Mouse (Mus musculus) embryonic facial prominence, embryonic 12.5 days (tissue): Measurements from ENCODE around the gene Amph. TPM values are rescaled to one million over a fixed set of nuclear protein-coding genes. Genes with fewer than 3 reads are reported as not detected.

Experiments
- ATAC-seq: fragments of 200-750 bp; cut with Nextera tagmentation; 2 replicates; pipeline ENCODE4 v1.8.0; 2017; ENCODE audit not compliant: insufficient number of reproducible peaks, insufficient read depth, low FRiP score, low TSS enrichment
- H3K27ac ChIP-seq: fragments of 300-500 bp; sonication (generic); 2 replicates; pipeline ENCODE4 v1.5.1; 2016; ENCODE audit warnings: mild to moderate bottlenecking
- H3K27me3 ChIP-seq: fragments of 300-500 bp; sonication (generic); 2 replicates; pipeline ENCODE4 v1.6.1; 2016; ENCODE audit warnings: mild to moderate bottlenecking, moderate library complexity
- H3K36me3 ChIP-seq: fragments of 300-500 bp; sonication (generic); 2 replicates; pipeline ENCODE4 v1.6.1; 2016; ENCODE audit warnings: mild to moderate bottlenecking
- H3K4me1 ChIP-seq: fragments of 300-500 bp; sonication (generic); 2 replicates; pipeline ENCODE4 v1.6.1; 2016
- H3K4me2 ChIP-seq: fragments of 300-500 bp; sonication (generic); replicated peaks from 2 replicates; pipeline ENCODE4 v1.6.1; 2016; ENCODE audit warnings: mild to moderate bottlenecking, moderate library complexity
- H3K4me3 ChIP-seq: fragments of 300-500 bp; sonication (generic); 2 replicates; pipeline ENCODE4 v1.5.1; 2016; ENCODE audit warnings: mild to moderate bottlenecking
- H3K9ac ChIP-seq: fragments of 300-500 bp; sonication (generic); 2 replicates; pipeline ENCODE4 v1.6.1; 2016; ENCODE audit warnings: mild to moderate bottlenecking, moderate library complexity
- H3K9me3 ChIP-seq: fragments of 300-500 bp; sonication (generic); 2 replicates; pipeline ENCODE4 v1.6.1; 2016; ENCODE audit warnings: mild to moderate bottlenecking, moderate library complexity
- WGBS: fragments of 180-500 bp; shearing (Covaris S2); methylation state at CpG from one replicate; pipeline ENCODE4 v1.1.7; 2016; 5-methylcytosine and 5-hydroxymethylcytosine counted together
- polyA plus RNA-seq: library from polyadenylated mRNA; unstranded; fragments of >200 nt; fragmentation: Nextera tagmentation; extraction: Ambion mirVana; gene quantifications from 2 replicates; pipeline ENCODE4 v1.2.1, GENCODE M21; 2016

Gene Amph
- polyA plus RNA-seq, 1 experiment from 2014 or later = 3.3 TPM

DNA sequence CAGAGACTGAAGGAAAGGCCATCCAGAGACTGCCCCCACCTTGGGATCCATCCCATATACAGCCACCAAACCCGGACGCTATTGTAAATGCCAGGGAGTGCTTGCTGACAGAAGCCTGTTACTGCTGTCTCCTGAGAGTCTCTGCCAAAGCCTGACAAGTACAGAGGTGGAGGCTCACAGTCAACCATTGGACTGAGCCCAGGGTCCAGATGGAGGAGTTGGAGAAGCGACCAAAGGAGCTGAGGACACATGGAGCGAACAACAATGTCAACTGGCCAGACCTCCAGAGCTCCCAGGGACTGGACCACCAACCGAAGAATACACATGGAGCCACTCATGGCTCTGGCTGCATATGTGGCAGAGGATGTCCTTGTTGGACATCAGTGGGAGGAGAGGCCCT is 26.3 kb downstream of the Amph start:
- Histone ChIP-seq H3K27ac (no peak overlapping the region), H3K27me3 (no peaks in the 10 kb centered on the region), H3K36me3 (no peaks in the 10 kb centered on the region), H3K4me3 (no peak overlapping the region), H3K9ac (no peak overlapping the region), H3K4me2 (no peak overlapping the region), H3K9me3 (no peaks in the 10 kb centered on the region), H3K4me1 (no peaks in the 10 kb centered on the region)
- ATAC-seq = no peak
- WGBS = 88% methylated on average over 5 of the region's 5 CpGs

DNA sequence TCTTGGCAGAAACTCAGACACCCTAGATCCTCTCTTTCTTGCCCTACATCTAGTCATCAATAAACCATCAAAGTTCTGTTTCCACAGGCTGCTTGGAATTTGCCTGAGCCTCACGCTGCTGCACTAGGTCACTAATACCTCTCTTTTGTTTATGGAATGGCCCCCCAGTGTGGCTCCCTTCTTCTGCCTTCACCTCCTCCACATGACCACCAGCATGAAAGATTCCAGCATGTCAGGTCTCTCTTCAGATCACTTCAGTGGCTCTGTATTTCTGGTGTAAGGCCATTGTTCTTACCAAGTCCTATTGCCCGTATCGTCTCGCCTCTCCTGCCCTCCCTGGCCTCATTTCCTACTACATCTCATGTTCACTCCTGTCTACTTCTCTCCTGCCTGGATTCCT is 39.3 kb downstream of the Amph start:
- Histone ChIP-seq H3K4me1 (no peaks in the 10 kb centered on the region), H3K9me3 (no peaks in the 10 kb centered on the region), H3K9ac (no peak overlapping the region), H3K27me3 (no peaks in the 10 kb centered on the region), H3K36me3 (no peaks in the 10 kb centered on the region), H3K27ac (no peak overlapping the region), H3K4me3 (no peak overlapping the region), H3K4me2 (no peak overlapping the region)
- no peak for ATAC-seq
- WGBS = 64% methylated on average over 4 of the region's 4 CpGs

DNA sequence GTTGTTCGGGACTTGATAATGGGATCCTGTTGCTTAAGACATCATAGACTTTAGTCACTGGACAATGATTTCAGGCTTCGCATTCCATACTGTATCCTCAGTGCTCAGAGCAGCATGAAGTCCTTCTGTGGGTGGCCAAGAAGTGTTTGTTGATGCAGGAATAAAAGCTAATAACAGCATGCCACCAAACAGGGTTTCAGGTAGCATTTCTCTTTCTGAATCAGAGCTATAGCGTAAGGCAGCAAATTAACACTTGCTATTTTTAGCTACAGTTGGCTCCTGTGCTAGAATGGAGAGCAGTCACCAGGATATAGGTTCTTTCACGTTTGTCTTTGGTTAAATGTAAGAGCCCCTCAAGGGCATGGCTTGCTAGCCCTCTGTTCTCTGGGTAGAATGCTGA is 40.3 kb downstream of the Amph start:
- Histone ChIP-seq H3K4me1 (no peaks in the 10 kb centered on the region), H3K4me3 (no peak overlapping the region), H3K27me3 (no peaks in the 10 kb centered on the region), H3K9me3 (no peaks in the 10 kb centered on the region), H3K9ac (no peak overlapping the region), H3K27ac (no peak overlapping the region), H3K4me2 (no peak overlapping the region), H3K36me3 (no peaks in the 10 kb centered on the region)
- 66% methylated on average over 4 of the region's 4 CpGs for WGBS
- ATAC-seq = no peak

DNA sequence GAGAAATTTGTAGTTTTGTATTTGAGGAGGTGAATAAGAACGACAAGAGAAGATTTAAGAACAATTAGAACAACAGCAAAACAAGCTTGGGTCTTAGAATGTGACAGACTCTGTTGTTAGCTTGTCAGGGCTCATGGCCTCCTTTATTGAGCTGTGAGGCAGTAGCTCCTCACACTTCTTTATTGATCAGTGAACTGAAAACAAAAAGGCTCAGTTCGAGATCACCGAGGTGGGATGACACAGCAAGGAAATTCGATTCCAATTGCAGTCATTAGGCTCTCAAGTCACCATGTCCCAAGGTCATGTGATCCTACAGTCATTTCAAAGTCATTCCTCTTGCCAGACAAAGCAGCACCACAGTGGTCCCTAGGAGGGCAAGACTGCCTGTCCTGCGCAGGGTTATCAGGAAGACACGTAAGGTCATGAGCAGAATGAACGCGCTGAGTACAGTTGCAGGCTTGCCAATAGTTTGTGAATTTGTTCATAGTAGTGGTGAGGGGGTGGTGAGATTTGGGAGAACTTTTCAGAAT is 41.2 kb downstream of the Amph start:
- no peak for ATAC-seq
- no peaks in the 10 kb centered on the region for H3K36me3 ChIP-seq
- no peaks in the 10 kb centered on the region for H3K27me3 ChIP-seq
- no peak overlapping the region for H3K4me3 ChIP-seq
- no peak overlapping the region for H3K4me2 ChIP-seq
- WGBS = 64% methylated on average over 8 of the region's 8 CpGs
- H3K9me3 ChIP-seq = no peaks in the 10 kb centered on the region
- no peak overlapping the region for H3K9ac ChIP-seq
- H3K4me1 ChIP-seq = no peaks in the 10 kb centered on the region
- no peak overlapping the region for H3K27ac ChIP-seq

DNA sequence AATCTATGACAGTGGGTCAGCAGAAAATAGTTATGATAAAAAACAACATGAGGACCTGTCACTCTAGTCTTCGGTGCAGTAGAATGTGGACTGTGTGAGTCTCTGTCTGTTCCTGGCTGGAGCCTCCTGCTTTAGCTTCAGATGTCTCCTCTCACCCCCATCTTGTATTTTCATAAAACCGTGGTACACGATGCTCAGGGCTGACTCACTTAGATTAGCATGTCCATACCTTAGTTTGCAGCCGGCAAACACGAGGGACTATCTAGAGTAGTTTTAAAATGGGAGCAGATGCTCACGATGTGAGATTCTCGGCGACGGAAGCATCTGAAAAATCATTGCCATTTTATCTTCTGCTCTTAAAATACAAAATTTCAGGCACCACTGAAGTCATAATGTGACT is 54.5 kb downstream of the Amph start:
- no peaks in the 10 kb centered on the region for H3K9me3 ChIP-seq
- no peaks in the 10 kb centered on the region for H3K4me1 ChIP-seq
- H3K27ac ChIP-seq = no peak overlapping the region
- WGBS = 91% methylated on average over 9 of the region's 9 CpGs
- no peak for ATAC-seq
- H3K4me3 ChIP-seq = no peak overlapping the region
- no peaks in the 10 kb centered on the region for H3K36me3 ChIP-seq
- no peak overlapping the region for H3K4me2 ChIP-seq
- no peaks in the 10 kb centered on the region for H3K27me3 ChIP-seq
- no peak overlapping the region for H3K9ac ChIP-seq

DNA sequence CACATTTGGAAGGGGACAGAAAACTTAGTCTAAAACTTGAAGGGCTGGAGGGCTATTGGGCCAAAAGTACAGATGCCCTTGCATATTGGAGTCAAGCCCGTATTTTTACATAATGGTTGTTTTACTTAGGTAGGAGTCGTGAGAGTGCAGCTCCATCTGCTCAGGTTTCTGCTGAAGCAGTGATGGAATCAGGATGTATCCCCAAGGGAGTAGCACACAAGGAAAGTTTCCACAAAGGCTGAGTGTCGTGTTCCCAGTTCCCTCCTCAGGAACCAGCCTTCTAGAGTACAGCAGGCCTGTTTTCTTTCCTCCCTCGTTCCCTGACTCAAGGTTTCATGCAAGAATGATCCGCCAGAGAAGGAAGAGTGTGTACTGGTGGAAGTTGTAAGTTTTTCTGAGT is 56.4 kb downstream of the Amph start:
- no peak for ATAC-seq
- no peaks in the 10 kb centered on the region for H3K27me3 ChIP-seq
- no peaks in the 10 kb centered on the region for H3K4me1 ChIP-seq
- no peaks in the 10 kb centered on the region for H3K9me3 ChIP-seq
- no peaks in the 10 kb centered on the region for H3K36me3 ChIP-seq
- no peak overlapping the region for H3K4me3 ChIP-seq
- WGBS = 55% methylated on average over 5 of the region's 5 CpGs
- no peak overlapping the region for H3K27ac ChIP-seq
- no peak overlapping the region for H3K9ac ChIP-seq
- no peak overlapping the region for H3K4me2 ChIP-seq

DNA sequence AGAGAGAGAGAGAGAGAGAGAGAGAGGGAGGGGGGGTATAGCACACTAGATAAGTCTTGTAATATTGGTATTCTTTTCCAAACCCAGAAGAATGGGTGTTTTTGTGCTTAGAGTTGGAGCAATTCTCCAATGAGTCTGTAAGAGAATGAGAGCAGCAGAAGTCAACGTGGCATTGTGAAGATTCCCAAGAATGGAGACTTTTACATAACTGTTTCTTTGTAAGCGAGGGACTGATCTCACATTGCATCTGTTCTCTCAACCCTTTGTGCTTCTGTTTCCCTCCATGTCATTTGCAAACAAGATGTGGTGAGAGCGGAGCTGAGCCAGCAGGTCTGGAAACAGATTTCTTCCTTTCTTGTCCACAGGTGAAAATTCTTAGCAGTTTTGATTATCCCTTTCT is 60.4 kb downstream of the Amph start:
- 68% methylated on average over 3 of the region's 3 CpGs for WGBS

DNA sequence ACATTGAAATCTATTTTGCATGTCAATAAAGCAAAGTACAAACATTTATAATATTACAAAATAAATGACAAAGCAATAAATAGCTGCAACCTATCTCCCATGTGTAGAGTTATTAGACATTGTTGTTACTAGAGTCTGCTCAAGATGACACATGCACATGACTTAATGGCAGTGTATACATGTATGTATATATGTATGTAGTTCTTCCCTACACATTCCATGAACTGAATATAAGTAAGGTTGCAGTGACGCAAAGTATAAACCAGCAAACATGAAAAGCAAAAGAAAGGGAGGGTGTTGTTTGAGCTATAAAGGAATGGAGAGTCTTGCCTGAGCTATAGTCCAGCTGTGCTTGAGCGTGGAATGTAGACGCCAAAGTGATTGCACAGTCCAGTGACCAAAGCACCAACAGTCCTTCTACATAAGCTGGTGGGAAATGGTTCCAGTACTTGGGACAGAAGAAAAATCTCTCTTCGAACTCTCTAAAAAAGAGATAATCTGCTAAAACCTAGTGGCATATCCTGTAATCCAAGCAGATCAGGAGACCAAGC is 66.9 kb downstream of the Amph start:
- no peaks in the 10 kb centered on the region for H3K4me1 ChIP-seq
- H3K9ac ChIP-seq = no peak overlapping the region
- no peaks in the 10 kb centered on the region for H3K9me3 ChIP-seq
- no peaks in the 10 kb centered on the region for H3K27me3 ChIP-seq
- no peaks in the 10 kb centered on the region for H3K36me3 ChIP-seq
- no peak for ATAC-seq
- 94% methylated on average over 4 of the region's 4 CpGs for WGBS
- H3K4me3 ChIP-seq = no peak overlapping the region
- no peak overlapping the region for H3K27ac ChIP-seq
- H3K4me2 ChIP-seq = no peak overlapping the region

More for the DNA sequence above, 60.4 kb downstream of the Amph start:
- Histone ChIP-seq H3K27me3 (no peaks in the 10 kb centered on the region), H3K4me2 (no peak overlapping the region), H3K4me1 (no peaks in the 10 kb centered on the region), H3K9me3 (no peaks in the 10 kb centered on the region), H3K36me3 (no peaks in the 10 kb centered on the region), H3K4me3 (no peak overlapping the region), H3K27ac (no peak overlapping the region), H3K9ac (no peak overlapping the region)
- ATAC-seq = no peak

DNA sequence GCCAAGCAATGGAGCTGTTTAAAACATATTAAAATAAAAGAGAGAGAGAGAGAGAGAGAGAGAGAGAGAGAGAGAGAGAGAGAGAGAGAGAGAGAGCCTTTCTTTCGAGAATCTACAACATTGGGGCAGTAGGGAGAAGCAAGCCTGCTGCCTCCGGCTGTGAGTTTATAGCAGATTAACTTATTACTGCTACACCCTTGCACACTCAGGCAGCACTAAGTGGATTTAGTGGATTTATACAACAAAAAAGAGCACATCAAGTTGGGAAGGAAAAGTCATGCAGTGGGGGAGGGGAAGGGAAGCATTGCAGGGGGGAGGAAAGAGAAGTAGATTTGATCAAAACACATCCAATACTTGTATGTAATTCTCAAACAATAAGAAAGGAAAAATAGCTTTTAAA is 73.5 kb downstream of the Amph start:
- Histone ChIP-seq H3K4me1 (no peaks in the 10 kb centered on the region), H3K27me3 (no peaks in the 10 kb centered on the region), H3K9ac (no peak overlapping the region), H3K27ac (no peak overlapping the region), H3K4me2 (no peak overlapping the region), H3K4me3 (no peak overlapping the region), H3K36me3 (no peaks in the 10 kb centered on the region), H3K9me3 (no peaks in the 10 kb centered on the region)
- 82% methylated on average over 2 of the region's 2 CpGs for WGBS
- ATAC-seq = no peak

DNA sequence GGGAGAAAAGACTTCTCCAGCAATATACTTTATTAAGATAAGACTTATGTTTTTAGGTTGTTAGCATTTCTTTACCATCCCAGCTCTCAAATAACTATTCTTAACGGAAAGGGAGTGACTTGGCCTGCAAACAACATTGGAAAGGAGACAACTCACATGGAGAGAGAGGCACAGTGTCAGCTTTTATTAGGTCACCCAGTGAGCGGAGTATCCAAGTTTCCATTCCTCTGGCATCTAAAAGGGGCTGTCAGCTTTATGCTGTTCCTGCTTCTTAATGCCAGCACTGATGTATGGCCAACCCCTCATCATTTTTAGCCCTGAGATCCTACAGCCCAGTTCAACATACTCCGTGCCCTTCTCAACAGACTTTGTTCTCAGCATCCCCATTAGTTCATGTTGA is 74.3 kb downstream of the Amph start:
- Histone ChIP-seq H3K9ac (no peak overlapping the region), H3K36me3 (no peaks in the 10 kb centered on the region), H3K4me1 (no peaks in the 10 kb centered on the region), H3K4me2 (no peak overlapping the region), H3K4me3 (no peak overlapping the region), H3K27ac (no peak overlapping the region), H3K9me3 (no peaks in the 10 kb centered on the region), H3K27me3 (no peaks in the 10 kb centered on the region)
- no peak for ATAC-seq
- 78% methylated on average over 3 of the region's 3 CpGs for WGBS

DNA sequence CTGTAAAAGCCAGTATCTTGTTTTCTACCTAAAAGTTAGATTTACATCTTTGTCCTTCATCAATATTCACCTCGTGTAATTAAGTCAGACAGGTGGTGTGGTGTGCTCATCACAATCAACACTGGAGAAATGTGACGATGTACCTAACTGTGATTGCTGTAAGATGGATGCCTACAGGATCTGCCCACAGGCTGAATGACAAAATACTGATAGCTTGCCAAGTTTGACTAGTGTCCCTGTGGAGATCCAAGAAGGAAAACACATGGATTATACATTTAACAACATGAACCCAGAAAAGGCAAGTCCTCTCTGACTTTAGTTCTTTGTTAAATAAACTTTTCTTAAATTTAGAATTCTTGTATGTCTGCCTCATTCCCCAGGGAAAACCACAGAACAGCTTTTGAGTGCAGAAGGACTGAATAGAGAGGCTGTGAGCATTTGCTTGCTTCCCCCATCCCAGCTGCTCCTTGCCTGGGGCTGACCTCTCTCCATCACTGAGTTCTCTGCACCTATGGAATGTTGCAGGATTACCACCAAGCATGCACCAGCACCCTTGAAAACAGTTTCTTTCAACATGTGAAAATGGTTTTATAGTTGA is 77.2 kb downstream of the Amph start:
- Histone ChIP-seq H3K27me3 (no peaks in the 10 kb centered on the region), H3K4me3 (no peak overlapping the region), H3K4me1 (no peaks in the 10 kb centered on the region), H3K27ac (no peak overlapping the region), H3K4me2 (no peak overlapping the region), H3K36me3 (no peaks in the 10 kb centered on the region), H3K9ac (no peak overlapping the region), H3K9me3 (no peaks in the 10 kb centered on the region)
- ATAC-seq = no peak
- 70% methylated on average over 2 of the region's 2 CpGs for WGBS

DNA sequence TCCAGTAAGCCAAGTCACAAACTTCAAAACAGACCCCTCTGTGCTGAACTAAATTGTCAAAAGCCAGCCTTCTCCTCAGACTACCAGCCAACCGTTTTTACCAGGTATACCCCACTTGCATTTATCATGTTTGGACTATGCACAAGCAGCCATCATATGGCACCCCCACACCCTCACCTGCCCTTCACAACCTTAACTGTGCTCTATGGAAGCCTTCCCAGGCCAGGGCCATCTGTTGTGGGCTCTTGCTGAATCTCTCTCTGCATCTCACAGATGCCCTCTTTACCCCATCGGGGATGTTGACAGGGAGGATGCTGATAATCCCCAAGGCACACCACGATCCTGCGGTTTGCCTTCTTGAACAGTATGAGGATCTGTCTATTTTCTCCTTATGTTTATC is 77.9 kb downstream of the Amph start:
- no peak overlapping the region for H3K4me3 ChIP-seq
- H3K9ac ChIP-seq = no peak overlapping the region
- H3K27ac ChIP-seq = no peak overlapping the region
- 86% methylated on average over 4 of the region's 4 CpGs for WGBS
- no peaks in the 10 kb centered on the region for H3K4me1 ChIP-seq
- no peaks in the 10 kb centered on the region for H3K27me3 ChIP-seq
- H3K9me3 ChIP-seq = no peaks in the 10 kb centered on the region
- no peak overlapping the region for H3K4me2 ChIP-seq
- ATAC-seq = no peak
- no peaks in the 10 kb centered on the region for H3K36me3 ChIP-seq
